Mouse (Mus musculus) E14TG2a.4 (cell line): Measurements from ENCODE around the gene Nans.

Source experiments
- CTCF ChIP-seq: conservative IDR thresholded peaks from 2 replicates; pipeline ENCODE4 v1.5.1; 2014; ENCODE audit warnings: low read length
- POU5F1 ChIP-seq: IDR thresholded peaks from 2 replicates; pipeline ENCODE4 v1.6.1; 2014; ENCODE audit warnings: low read length, borderline replicate concordance

DNA sequence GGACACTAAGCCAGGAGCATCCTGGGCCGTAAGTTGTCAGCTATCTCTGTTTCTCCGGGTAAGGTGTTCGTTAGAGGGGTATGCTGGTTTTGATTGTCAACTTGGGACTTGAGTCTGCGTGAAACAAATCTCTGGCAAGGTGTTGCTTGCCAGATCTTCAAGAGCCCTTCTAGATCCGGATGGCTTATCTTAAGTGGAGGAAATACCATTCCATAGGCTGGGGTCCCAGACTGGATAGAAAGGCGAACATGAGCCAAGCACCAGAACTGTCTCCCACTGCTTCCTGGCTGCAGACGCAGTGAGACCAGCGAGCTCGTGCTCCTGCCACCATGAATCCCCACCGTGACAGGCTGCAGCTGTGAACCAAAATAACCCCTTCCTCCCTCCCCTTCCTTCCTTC, 32.4 kb downstream of the Nans start:
- TF ChIP-seq CTCF (no peak), POU5F1 (no peak)
